Mouse (Mus musculus): Measurements from ENCODE around the gene Wwox. TPM values are rescaled to one million over a fixed set of nuclear protein-coding genes. Genes with fewer than 3 reads are reported as not detected.

Wwox gene
- polyA plus RNA-seq, 1 experiment, result 17.3 TPM

GRCm38 (mm10) chr8:114832251-114832774 lies 392.9 kb downstream of the Wwox start:
- Histone ChIP-seq H3K4me3 (ENCODE audit: insufficient read depth, low read length) (no peak overlapping the region), H3K27ac (ENCODE audit: insufficient read depth, low read length) (no peak overlapping the region), H3K4me1 (ENCODE audit: control insufficient read depth, insufficient read depth, low read length) (no peaks in the 10 kb centered on the region)
- TF ChIP-seq POLR2A (IDR thresholded peaks at IDR 0.05; ENCODE audit: extremely low read depth, insufficient read depth, low read length) (no peak), CTCF (IDR thresholded peaks at IDR 0.05; ENCODE audit: extremely low read depth, insufficient read depth, low read length) (no peak)

DNA sequence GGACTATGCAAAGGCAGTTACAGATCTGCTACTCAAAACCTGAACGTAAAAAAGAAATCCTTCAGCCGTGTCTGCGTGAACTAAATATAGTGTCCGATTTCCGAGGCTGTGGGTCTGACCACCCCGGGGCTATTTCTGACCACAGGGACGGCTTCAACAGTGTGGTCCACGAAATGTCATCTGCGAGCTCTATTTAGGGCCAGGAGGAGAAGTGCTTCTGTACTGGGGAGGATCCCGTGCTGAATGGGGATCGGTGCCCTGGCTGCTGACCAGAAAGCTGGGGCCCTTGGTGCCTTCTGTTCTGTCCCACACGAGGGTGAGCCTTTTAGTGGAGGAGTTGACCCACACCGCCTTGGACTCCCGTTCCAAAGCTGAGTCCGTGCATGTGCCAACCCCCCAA lies 395.3 kb downstream of the Wwox start:
- no peak overlapping the region for H3K4me3 ChIP-seq (ENCODE audit: insufficient read depth, low read length)
- no peaks in the 10 kb centered on the region for H3K4me1 ChIP-seq (ENCODE audit: control insufficient read depth, insufficient read depth, low read length)
- TF ChIP-seq POLR2A (IDR thresholded peaks at IDR 0.05; ENCODE audit: extremely low read depth, insufficient read depth, low read length) (no peak), CTCF (IDR thresholded peaks at IDR 0.05; ENCODE audit: extremely low read depth, insufficient read depth, low read length) (no peak)
- no peak overlapping the region for H3K27ac ChIP-seq (ENCODE audit: insufficient read depth, low read length)

GRCm38 (mm10) chr8:114839998-114840397 lies 400.5 kb downstream of the Wwox start:
- Histone ChIP-seq H3K4me3 (ENCODE audit: insufficient read depth, low read length) (no peak overlapping the region), H3K4me1 (ENCODE audit: control insufficient read depth, insufficient read depth, low read length) (no peaks in the 10 kb centered on the region), H3K27ac (ENCODE audit: insufficient read depth, low read length) (no peak overlapping the region)
- TF ChIP-seq POLR2A (IDR thresholded peaks at IDR 0.05; ENCODE audit: extremely low read depth, insufficient read depth, low read length), result no peak
- TF ChIP-seq CTCF (IDR thresholded peaks at IDR 0.05; ENCODE audit: extremely low read depth, insufficient read depth, low read length), result no peak

DNA sequence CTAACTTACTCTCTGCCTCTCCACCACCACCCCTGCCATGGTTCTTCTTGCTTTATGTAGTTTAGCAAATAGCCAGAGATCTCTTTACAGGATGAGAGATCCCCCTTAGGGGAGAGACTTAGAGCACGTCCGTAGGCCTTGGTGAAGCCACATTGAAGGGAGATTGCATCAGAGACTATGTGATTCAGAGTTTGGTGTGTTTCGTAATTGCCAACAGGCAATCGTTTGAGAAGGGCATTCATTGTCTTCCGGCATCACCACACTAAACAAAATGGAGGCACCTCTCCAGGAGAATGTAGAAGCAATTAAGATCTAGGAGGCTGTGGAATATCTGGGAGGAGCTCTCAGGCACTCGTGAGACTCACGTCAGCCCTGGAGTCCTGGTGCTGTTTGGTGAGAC lies 408.2 kb downstream of the Wwox start:
- H3K4me1 ChIP-seq (ENCODE audit: control insufficient read depth, insufficient read depth, low read length), result no peaks in the 10 kb centered on the region
- no peak overlapping the region for H3K4me3 ChIP-seq (ENCODE audit: insufficient read depth, low read length)
- H3K27ac ChIP-seq (ENCODE audit: insufficient read depth, low read length), result no peak overlapping the region
- TF ChIP-seq POLR2A (IDR thresholded peaks at IDR 0.05; ENCODE audit: extremely low read depth, insufficient read depth, low read length) (no peak), CTCF (IDR thresholded peaks at IDR 0.05; ENCODE audit: extremely low read depth, insufficient read depth, low read length) (no peak)

DNA sequence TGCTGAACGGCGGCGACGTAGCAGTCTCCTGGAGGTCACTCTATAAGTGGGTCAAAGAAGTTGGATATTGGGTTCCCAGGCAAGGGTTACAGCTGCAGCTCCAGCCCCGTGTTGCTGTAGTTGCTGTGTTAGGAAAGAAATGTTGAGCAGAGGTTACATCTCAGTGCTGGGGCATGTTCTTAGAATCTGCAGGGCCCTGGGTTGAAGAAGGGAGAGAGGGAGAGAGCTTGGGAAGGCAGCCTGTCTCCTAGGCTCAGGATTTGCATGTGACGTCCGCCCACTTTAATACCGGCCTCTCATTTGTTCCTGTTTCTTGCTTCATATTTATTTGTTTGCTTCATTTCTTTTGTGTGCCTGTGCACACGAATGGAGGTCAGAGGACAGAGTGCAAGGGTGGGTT lies 410.0 kb downstream of the Wwox start:
- H3K4me1 ChIP-seq (ENCODE audit: control insufficient read depth, insufficient read depth, low read length), result no peaks in the 10 kb centered on the region
- no peak overlapping the region for H3K27ac ChIP-seq (ENCODE audit: insufficient read depth, low read length)
- TF ChIP-seq POLR2A (IDR thresholded peaks at IDR 0.05; ENCODE audit: extremely low read depth, insufficient read depth, low read length), result no peak
- no peak for TF ChIP-seq CTCF (IDR thresholded peaks at IDR 0.05; ENCODE audit: extremely low read depth, insufficient read depth, low read length)
- H3K4me3 ChIP-seq (ENCODE audit: insufficient read depth, low read length), result no peak overlapping the region

DNA sequence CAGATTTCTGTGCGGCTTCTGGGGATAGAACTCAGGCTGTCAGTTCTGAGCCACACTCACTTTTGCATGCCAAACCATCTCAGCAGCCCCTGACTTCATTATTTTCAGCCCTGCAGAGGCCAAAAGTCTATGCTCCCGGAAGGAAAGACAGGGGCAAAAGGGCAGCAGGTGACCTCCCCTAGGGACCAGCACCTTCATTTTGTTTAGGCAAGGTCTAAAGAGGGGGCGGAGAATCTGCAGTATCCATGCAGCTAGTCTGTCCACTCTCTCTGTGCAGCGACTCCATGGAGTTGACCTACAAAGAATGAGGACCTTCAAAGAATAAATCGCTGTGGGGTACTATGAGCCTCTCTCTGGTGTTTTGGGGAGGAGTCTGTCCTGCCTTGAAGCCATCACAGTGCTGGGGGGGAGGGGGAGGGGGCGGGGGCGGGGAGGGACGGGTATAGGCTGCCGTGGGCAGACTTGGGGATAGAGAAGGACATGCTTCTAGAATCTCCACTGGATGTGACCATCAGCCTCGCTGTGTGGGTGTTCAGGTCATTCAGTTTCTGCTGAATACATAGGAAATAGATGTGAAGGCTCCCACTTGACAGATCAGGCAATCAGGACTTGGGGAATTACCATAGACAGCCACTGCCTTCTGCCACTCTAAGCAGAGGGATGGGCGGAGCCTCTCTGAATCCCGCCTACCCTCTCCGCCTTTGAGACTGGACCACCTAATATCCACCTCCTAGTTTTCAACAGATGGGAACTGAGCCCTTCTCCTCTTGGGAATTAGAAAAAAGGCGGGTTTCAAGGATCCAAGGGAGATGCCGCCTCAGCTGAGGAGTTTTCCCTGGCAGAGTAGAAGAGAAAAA lies 410.8 kb downstream of the Wwox start:
- no peak for TF ChIP-seq POLR2A (IDR thresholded peaks at IDR 0.05; ENCODE audit: extremely low read depth, insufficient read depth, low read length)
- TF ChIP-seq CTCF (IDR thresholded peaks at IDR 0.05; ENCODE audit: extremely low read depth, insufficient read depth, low read length), result no peak
- Histone ChIP-seq H3K4me3 (ENCODE audit: insufficient read depth, low read length) (no peak overlapping the region), H3K27ac (ENCODE audit: insufficient read depth, low read length) (no peak overlapping the region), H3K4me1 (ENCODE audit: control insufficient read depth, insufficient read depth, low read length) (no peaks in the 10 kb centered on the region)

GRCm38 (mm10) chr8:114853765-114854164 lies 414.3 kb downstream of the Wwox start:
- H3K4me3 ChIP-seq (ENCODE audit: insufficient read depth, low read length), result no peak overlapping the region
- no peak for TF ChIP-seq POLR2A (IDR thresholded peaks at IDR 0.05; ENCODE audit: extremely low read depth, insufficient read depth, low read length)
- TF ChIP-seq CTCF (IDR thresholded peaks at IDR 0.05; ENCODE audit: extremely low read depth, insufficient read depth, low read length), result no peak
- H3K27ac ChIP-seq (ENCODE audit: insufficient read depth, low read length), result no peak overlapping the region
- no peaks in the 10 kb centered on the region for H3K4me1 ChIP-seq (ENCODE audit: control insufficient read depth, insufficient read depth, low read length)

DNA sequence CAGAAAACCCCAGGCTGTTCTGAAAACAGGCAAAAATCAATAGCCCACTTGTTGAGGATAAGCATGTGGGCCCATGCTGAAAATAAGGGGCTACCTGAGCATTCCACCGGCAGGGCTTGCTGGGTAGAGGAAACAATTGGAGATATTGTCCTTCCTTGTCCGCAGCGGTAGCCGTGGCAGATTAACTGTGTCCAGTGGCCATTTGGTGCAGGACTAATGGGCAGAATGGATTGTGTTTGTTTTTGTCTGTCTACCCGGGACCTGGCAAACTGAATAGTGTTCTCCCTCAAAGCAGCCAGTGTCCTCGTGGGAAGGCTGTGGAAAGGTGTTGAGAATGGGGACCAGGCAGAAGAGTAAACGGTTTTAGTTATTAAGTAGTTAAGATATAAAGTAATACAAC lies 416.4 kb downstream of the Wwox start:
- no peaks in the 10 kb centered on the region for H3K4me1 ChIP-seq (ENCODE audit: control insufficient read depth, insufficient read depth, low read length)
- H3K4me3 ChIP-seq (ENCODE audit: insufficient read depth, low read length), result no peak overlapping the region
- H3K27ac ChIP-seq (ENCODE audit: insufficient read depth, low read length), result no peak overlapping the region
- no peak for TF ChIP-seq CTCF (IDR thresholded peaks at IDR 0.05; ENCODE audit: extremely low read depth, insufficient read depth, low read length)
- no peak for TF ChIP-seq POLR2A (IDR thresholded peaks at IDR 0.05; ENCODE audit: extremely low read depth, insufficient read depth, low read length)

- H3K4me1 ChIP-seq (ENCODE audit: control insufficient read depth, insufficient read depth, low read length), result no peaks in the 10 kb centered on the region
- TF ChIP-seq CTCF (IDR thresholded peaks at IDR 0.05; ENCODE audit: extremely low read depth, insufficient read depth, low read length) (no peak), POLR2A (IDR thresholded peaks at IDR 0.05; ENCODE audit: extremely low read depth, insufficient read depth, low read length) (no peak)
- H3K4me3 ChIP-seq (ENCODE audit: insufficient read depth, low read length), result no peak overlapping the region
- H3K27ac ChIP-seq (ENCODE audit: insufficient read depth, low read length), result no peak overlapping the region
Measured at GRCm38 (mm10) chr8:114865911-114866310, 426.5 kb downstream of the Wwox start.

DNA sequence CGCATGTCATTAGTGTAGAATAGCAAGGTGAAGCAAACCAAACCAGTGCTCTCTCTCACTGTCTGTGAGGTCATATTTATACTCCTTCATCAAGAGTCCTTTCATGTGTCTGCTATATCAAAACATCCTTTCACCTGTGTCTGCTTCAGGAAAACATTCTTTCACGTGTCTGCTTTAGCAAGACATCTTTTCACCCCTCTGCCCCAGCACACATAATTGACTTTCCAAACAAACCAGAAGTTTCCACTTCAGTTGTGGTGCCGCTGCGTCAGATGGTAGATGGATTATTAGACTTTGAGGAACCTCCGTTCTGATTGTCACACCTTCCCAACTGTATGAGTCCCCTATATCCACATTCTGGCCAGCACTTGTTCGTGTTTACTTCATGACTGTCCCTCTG lies 429.9 kb downstream of the Wwox start:
- no peak overlapping the region for H3K27ac ChIP-seq (ENCODE audit: insufficient read depth, low read length)
- H3K4me1 ChIP-seq (ENCODE audit: control insufficient read depth, insufficient read depth, low read length), result no peaks in the 10 kb centered on the region; the same call in 1 of the 2 replicates
- no peak overlapping the region for H3K4me3 ChIP-seq (ENCODE audit: insufficient read depth, low read length)
- no peak for TF ChIP-seq CTCF (IDR thresholded peaks at IDR 0.05; ENCODE audit: extremely low read depth, insufficient read depth, low read length)
